Mouse (Mus musculus) adrenal gland, adult 2 months (tissue): ENCODE results near the gene Uba2. TPM values are rescaled to one million over a fixed set of nuclear protein-coding genes. Genes with fewer than 3 reads are reported as not detected.

Source experiments
- DNase-seq: peaks from one replicate; pipeline ENCODE4 v3.0.0; 2021
- polyA plus RNA-seq: library from polyadenylated mRNA; depleted of rRNA; stranded (reverse); fragments of >200 nt; gene quantifications from 2 replicates; pipeline ENCODE4 v1.2.3, GENCODE M21; 2012; rRNA removed
- total RNA-seq, 2 experiments: library from RNA; stranded (reverse); gene quantifications; 2 replicates each; pipeline ENCODE4 v1.2.3; 2021

Uba2 gene
- total and polyA plus RNA-seq, 3 experiments = 25.2 to 75.7 (median 63.5) TPM

GRCm38 (mm10) chr7:34094911-34095481, 74.4 kb downstream of the Uba2 start, which contains the start of gene Scgb1b30:
Scgb1b30 (plus strand) TSS chr7:34095431.
- no peak for DNase-seq

Other genes with a start within 250 kb of the Uba2 start
- not detected for gene Scgb2b26, start 224.6 kb downstream of the Uba2 start, total RNA-seq
- not detected in 2 replicates for gene Scgb2b26, start 224.6 kb downstream of the Uba2 start, polyA plus RNA-seq
- not detected for gene Scgb2b27, start 155.7 kb downstream of the Uba2 start, total RNA-seq
- not detected in 2 replicates for gene Scgb2b27, start 155.7 kb downstream of the Uba2 start, polyA plus RNA-seq
- not detected for gene Scgb1b27, start 148.1 kb downstream of the Uba2 start, total RNA-seq
- not detected in 2 replicates for gene Scgb1b27, start 148.1 kb downstream of the Uba2 start, polyA plus RNA-seq
- not detected for gene Scgb1b30, start 74.2 kb downstream of the Uba2 start, total RNA-seq
- gene Scgb1b30, start 74.2 kb downstream of the Uba2 start, polyA plus RNA-seq = not detected in 2 replicates
- gene Wtip, start 36.3 kb downstream of the Uba2 start, total RNA-seq = 10 to 100 TPM; 13.6 to 32.2 TPM
- 33.7 and 49.8 TPM in 2 replicates for gene Wtip, start 36.3 kb downstream of the Uba2 start, polyA plus RNA-seq
- 10 to 100 TPM; 15.4 to 24.4 TPM for gene Pdcd2l, start 27.1 kb upstream of the Uba2 start, total RNA-seq
- 27.9 and 31.1 TPM in 2 replicates for gene Pdcd2l, start 27.1 kb upstream of the Uba2 start, polyA plus RNA-seq
- 100 to 1,000 TPM; 290 to 557 TPM for gene Gpi1, start 60.7 kb upstream of the Uba2 start, total RNA-seq
- 507 and 510 TPM in 2 replicates for gene Gpi1, start 60.7 kb upstream of the Uba2 start, polyA plus RNA-seq
- gene Gm6096, start 81.4 kb upstream of the Uba2 start, total RNA-seq = not detected
- not detected in 2 replicates for gene Gm6096, start 81.4 kb upstream of the Uba2 start, polyA plus RNA-seq
- gene 4931406P16Rik, start 144.0 kb upstream of the Uba2 start, total RNA-seq = 10 to 100 TPM; 57.9 to 68.4 TPM
- 40.3 and 44.5 TPM in 2 replicates for gene 4931406P16Rik, start 144.0 kb upstream of the Uba2 start, polyA plus RNA-seq
- gene Lsm14a, start 223.7 kb upstream of the Uba2 start, total RNA-seq = 100 to 1,000 TPM; 104 to 134 TPM
- gene Lsm14a, start 223.7 kb upstream of the Uba2 start, polyA plus RNA-seq = 17.9 and 23.5 TPM in 2 replicates